Mouse (Mus musculus) heart, postnatal 14 days (tissue): Measurements from ENCODE around the gene D17H6S53E. TPM values are rescaled to one million over a fixed set of nuclear protein-coding genes. Genes with fewer than 3 reads are reported as not detected.

Experiments used
- DNase-seq, 2 experiments: peaks; one replicate each; pipeline ENCODE4 v3.0.0; 2021 to 2022
- intact Hi-C: fragments of 180-260 bp; cut with DNase I; formaldehyde crosslinking; loops from one replicate; pipeline ENCODE4 v1.15.1; 2025
- total RNA-seq, 2 experiments: library from RNA; stranded (reverse); gene quantifications; 2 replicates each; pipeline ENCODE4 v1.2.3; 2021

Gene D17H6S53E
- total RNA-seq, 2 experiments from 2014 or later = 28.0 to 29.6 TPM

- no peak for DNase-seq
- intact Hi-C loops = loop anchor here (2.0 to 10.0 kb wide), 2 partner anchors 14 to 1042 kb away; partner anchors contain the start of gene H2-DMa
Measured at GRCm38 (mm10) chr17:35156461-35157200, 30.5 kb downstream of the D17H6S53E start.

GRCm38 (mm10) chr17:35157254-35157653 lies 31.1 kb downstream of the D17H6S53E start:
- DNase-seq = no peak
- intact Hi-C loops = loop anchor here (2.0 to 10.0 kb wide), 2 partner anchors 14 to 1042 kb away; partner anchors contain the start of gene H2-DMa

GRCm38 (mm10) chr17:35157661-35158175 lies 31.5 kb downstream of the D17H6S53E start:
- DNase-seq = no peak
- intact Hi-C loops = loop anchor here (2.0 to 10.0 kb wide), 2 partner anchors 15 to 1043 kb away; partner anchors contain the start of gene H2-DMa

- DNase-seq = no peak
- intact Hi-C loops = loop anchor here (10.0 kb wide), 1 partner anchor 1044 kb away; the partner anchor contains the start of gene H2-DMa
Measured at GRCm38 (mm10) chr17:35158850-35159593, 32.8 kb downstream of the D17H6S53E start.

- no peak for DNase-seq
- intact Hi-C loops = loop anchor here (5.0 to 10.0 kb wide), 2 partner anchors 32 to 1045 kb away; partner anchors contain the start of genes D17H6S53E and H2-DMa
Measured at GRCm38 (mm10) chr17:35159638-35160037, 33.5 kb downstream of the D17H6S53E start.

DNA sequence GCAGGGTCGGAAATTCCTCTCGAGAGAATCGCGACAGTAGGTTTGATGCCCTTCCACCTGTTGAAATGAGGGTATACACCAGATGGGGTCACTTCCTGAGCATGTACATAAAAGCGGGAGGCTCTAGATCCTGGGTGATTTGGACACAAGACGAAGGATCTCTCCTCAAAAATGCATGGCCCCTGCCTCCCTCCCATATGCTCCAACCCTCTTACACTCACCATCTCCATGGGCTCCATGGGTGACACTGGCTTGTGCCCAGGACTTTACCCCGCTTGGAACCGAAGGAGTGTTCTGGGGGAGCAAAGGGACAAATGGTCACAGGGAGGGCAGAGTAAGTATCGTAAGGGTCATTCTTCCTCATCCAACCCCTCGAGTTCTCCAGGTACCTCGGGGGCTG lies 35.2 kb downstream of the D17H6S53E start:
- DNase-seq = no peak
- intact Hi-C loops = loop anchor here (5.0 kb wide), 1 partner anchor 34 kb away; the partner anchor contains the start of gene D17H6S53E

DNA sequence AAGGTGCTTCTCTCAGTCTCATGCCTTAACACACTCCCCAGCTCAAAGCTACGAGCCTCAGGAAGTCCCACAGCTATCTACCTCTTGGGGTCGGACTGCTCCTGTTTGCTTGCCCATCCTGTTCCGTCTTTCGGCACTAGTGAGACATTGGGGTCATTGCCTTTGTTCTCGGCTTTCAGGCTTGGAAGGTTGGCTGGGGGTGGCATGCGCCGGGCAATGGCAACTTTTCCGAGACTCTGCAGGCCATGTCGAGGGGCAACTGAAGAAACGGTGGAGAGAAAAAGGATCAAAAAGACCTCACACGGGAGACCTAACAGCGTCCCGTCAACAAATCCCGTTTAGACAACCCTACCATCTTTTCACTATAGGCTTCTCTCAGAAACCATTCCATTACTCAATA lies 35.9 kb downstream of the D17H6S53E start:
- no peak for DNase-seq
- intact Hi-C loops = loop anchor here (5.0 kb wide), 1 partner anchor 35 kb away; the partner anchor contains the start of gene D17H6S53E

- intact Hi-C loops = loop anchor here (1.0 to 5.0 kb wide), 2 partner anchors 26 to 35 kb away; partner anchors contain the start of gene D17H6S53E
- DNase-seq = peak in 1 of 2 experiments; percentile 51
Measured at GRCm38 (mm10) chr17:35162730-35163129, 36.6 kb downstream of the D17H6S53E start.

GRCm38 (mm10) chr17:35163326-35164081 lies 37.3 kb downstream of the D17H6S53E start:
- intact Hi-C loops = loop anchor here (1.0 to 5.0 kb wide), 2 partner anchors 27 to 36 kb away; partner anchors contain the start of gene D17H6S53E
- DNase-seq = no peak

- intact Hi-C loops = loop anchor here (5.0 kb wide), 1 partner anchor 37 kb away; the partner anchor contains the start of gene D17H6S53E
- no peak for DNase-seq
Measured at GRCm38 (mm10) chr17:35164218-35164567, 38.0 kb downstream of the D17H6S53E start.

GRCm38 (mm10) chr17:35164568-35165450 lies 38.6 kb downstream of the D17H6S53E start, which contains the start of gene Prrc2a:
Gene Prrc2a (minus strand): TSS chr17:35164897.
- DNase-seq = peak; percentile 96 to 97
- intact Hi-C loops = loop anchor here (5.0 kb wide), 1 partner anchor 38 kb away; the partner anchor contains the start of gene D17H6S53E

DNA sequence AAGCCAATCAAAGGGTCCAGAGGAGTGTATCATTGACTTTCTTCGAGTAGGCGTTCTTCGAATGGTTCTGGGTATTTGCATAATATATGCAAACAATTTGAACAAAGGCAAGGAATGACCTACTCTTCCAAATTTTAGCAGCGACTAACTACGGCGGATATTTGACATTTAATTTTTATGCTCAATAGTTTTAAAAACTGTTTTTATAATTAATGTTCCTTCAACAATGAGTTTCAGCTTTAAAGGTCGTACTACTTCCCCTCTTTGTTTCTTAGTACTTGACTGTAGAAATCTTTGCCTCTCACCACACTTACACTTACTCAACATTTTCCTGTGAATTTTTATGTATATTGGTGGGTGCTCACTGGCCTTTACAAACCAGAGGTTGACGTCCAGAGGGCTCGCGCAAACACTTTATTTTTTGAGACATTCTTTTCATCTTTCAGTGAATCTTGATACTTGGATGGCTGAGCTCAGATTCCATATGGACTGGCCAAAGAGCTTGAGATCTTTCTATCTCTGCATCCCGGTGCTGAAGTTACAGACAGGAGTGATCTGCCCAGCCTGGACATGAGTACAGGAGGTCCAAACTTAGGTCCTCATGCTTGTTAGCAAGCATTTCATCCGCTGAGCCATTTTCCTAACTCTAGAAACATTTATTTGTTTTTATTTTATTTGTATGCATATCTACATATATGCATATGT lies 39.4 kb downstream of the D17H6S53E start:
- intact Hi-C loops = no loop called here
- no peak for DNase-seq

GRCm38 (mm10) chr17:35166352-35167035 lies 40.3 kb downstream of the D17H6S53E start:
- peak; percentile 44 to 54 for DNase-seq
- intact Hi-C loops = no loop called here

GRCm38 (mm10) chr17:35167794-35168193 lies 41.6 kb downstream of the D17H6S53E start:
- intact Hi-C loops = no loop called here
- DNase-seq = no peak

DNA sequence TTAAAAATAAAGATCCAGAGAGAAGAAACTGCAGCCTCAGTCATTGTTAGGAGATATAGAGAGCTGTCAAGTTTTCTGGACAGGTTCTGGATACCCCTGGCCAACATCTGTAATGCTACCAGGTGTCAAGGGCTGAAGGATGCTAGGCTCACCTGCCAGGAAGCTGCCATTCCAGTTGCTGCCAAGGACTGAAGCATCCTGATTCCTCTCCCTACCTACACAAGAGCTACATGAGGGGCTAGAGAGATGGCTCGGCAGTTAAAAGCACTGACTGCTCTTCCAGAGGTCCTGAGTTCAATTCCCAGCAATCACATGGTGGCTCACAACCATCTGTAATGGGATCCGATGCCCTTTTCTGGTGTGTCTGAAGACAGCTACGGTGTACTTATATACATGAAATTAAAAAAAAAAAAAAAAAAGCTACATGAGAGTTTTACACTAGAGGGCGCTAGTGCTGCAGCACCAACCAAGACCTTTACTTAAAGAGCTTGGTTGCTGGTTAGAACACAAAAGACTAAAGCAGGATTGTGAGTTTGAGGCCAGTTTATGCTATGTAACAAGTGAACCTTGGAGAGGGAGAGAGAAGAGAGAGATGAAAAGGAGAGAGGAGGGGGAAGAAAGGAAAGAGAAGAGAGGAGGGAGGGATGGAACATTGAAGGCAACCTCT lies 42.5 kb downstream of the D17H6S53E start:
- intact Hi-C loops = no loop called here
- no peak for DNase-seq

DNA sequence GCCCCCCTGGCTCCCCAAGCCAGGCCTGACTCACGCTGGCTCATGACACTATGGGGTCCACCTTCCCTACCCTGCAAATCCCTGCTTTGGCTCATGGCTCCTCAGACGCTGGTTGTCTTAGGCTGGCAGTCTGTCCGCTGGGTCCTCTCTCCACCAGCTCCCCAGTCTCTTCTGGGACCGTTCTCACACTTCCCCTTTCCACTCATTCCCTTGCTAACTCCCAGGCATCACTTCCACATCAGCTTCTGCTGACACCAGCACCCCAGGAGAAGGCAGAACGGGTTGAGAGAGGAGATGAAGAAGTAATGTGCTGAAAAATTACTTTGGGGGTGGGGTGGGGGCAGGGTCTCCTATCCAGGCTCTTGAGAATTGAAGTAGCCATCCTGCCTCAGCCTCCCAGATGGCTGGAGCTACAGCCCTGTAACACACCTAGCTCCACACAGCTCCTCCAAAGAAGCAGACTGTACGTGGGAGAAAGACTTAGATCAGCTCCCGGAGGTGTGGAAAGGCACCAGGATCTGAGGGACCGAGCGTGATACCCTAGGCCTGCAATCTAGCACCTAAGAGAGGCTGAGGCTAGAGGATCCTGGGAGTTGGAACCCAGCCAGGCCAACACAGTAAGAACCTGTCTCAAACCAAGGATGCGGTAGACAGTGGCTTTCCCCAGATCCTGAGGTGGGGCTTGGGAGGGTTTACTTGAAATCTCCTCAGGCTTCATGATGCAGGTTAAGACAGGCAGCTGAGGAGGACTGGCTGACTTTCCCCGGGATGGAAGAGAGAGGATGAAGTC lies 46.5 kb downstream of the D17H6S53E start:
- no peak for DNase-seq
- intact Hi-C loops = no loop called here
